Mouse (Mus musculus) hematopoietic stem cell, adult 5-6 weeks (primary cell): ENCODE measurements around the gene Olfm4. TPM values are rescaled to one million over a fixed set of nuclear protein-coding genes. Genes with fewer than 3 reads are reported as not detected.
A peak's percentile ranks its signal among the peaks of the same experiment; 100 is the strongest.

Experiments
- ATAC-seq, 2 experiments: fragments of 125-278 bp in 1 of 2; replicated peaks in 1 of 2; 2 replicates each; pipeline ENCODE4 v1.8.0; 2016 to 2017; ENCODE audit warnings: inconsistent platforms in 2 of 2, mild to moderate bottlenecking in 2 of 2, moderate number of reproducible peaks in 2 of 2, low read depth in 1 of 2, moderate TSS enrichment in 1 of 2; ENCODE audit not compliant: low FRiP score in 2 of 2, poor library complexity in 2 of 2, severe bottlenecking in 2 of 2, insufficient read depth in 1 of 2, low TSS enrichment in 1 of 2
- total RNA-seq: library from RNA; stranded (forward); fragments of 172-1452, 232-1000 nt; gene quantifications from 2 replicates; pipeline ENCODE4 v1.2.3, GENCODE M21; 2017

Gene Olfm4
- total RNA-seq = 11.0 and 17.3 TPM in 2 replicates

- no peak for ATAC-seq
Observed at GRCm38 (mm10) chr14:79983781-79984180, at the start of gene Olfm4. TSS of gene Olfm4 (plus strand) at chr14:79984081.

- no peak for ATAC-seq
Observed at GRCm38 (mm10) chr14:79934426-79934825, 49.5 kb upstream of the Olfm4 start.

DNA sequence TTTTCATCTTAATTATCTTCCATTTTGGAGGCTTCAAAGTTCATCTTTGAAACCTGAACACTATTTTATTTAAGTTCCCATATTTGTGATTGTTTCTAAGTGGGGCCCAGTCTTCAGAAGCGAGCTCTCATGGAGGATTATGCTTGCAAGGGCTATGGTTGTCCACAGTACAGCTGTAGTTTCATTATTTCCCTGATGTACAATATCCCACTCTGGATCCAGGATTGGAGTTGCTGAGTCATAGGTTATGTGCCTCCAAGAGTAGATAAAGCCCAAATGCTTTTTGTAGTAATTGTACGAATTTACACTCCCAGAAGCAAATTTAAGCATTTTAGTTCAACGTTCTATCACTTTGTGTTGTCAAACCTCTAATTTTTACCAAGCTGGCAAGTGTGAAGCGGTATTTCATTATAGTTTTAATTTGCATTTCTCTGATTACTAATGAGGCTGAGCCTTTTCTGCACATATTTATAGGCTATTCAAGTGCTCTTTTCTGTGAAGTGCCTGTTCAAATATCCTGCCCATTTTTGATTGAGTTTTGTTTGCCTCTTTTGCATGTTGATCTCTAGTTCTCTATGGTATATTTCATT lies 46.9 kb upstream of the Olfm4 start:
- ATAC-seq = no peak

DNA sequence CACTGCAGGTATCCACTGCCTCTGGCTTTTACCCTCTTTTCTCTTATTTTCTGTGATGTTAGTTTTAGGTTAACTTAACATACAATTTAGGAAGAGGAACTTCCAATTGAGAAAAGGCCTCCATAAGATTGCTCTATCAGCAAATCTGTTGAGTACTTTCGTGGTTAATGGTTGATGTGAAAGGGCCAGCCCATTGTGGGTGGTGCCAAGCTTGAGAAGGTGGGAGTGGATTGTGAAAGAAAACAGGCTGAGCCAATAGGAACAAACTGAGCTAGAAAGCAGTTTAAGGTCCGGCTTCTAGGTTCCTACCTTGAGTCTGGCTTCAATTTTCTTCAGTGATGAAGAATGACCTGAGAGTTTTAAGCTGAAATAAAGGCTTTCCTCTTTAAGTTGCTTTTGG lies 38.0 kb upstream of the Olfm4 start:
- no peak for ATAC-seq

DNA sequence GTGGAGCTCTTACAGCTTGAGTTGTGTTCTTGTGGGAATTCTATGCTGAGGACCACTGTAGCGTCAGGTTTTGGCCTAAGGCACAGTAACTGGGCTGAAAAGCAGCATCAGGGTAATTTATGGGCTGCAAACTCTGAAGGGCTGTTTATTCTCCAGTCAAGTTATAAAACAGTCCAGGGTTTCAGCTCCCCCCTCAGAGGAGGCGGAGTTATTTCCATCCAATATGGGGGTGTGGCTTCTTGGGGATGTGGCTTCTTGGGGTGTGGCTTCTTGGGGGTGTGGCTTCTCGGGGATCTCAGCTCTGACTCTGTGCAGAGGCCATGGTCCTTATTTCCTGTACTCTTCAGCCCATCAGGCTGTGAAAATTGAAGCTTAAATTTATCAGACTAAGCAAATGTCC lies 28.2 kb upstream of the Olfm4 start:
- ATAC-seq = no peak

DNA sequence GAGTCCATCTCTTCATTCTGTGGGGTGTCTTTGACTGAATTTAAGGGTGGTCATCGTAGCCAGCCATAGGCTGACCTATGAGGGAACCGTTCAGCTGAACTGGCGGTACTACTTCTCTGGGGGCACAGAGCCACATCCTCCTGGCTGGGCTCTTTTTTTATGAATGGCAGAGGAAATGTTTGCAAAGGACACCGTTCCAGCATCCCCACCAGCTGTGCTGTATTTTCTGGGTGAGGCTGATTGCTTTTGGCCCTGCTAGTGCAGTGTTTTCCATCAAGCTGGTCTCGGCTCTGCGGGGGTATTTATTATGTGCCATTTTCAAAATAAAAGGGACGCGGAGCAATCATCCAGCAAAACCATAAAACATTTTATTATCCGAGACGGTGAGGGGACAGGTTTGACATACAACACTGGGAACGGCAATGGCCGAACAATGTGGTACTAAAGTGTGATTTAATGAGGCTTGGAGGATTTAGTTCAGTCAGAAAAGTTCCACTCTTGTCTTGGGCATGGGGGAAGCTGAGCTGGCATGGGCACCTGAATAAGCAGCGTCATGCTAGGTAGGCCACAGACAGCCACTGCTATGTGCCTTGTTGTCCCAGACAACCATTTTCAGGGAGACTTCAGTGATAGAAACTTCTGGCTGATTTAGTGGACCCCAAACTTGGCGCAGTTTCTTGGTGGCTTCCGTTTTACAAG lies 25.9 kb upstream of the Olfm4 start:
- no peak for ATAC-seq

GRCm38 (mm10) chr14:79961187-79961586 lies 22.7 kb upstream of the Olfm4 start:
- no peak for ATAC-seq

DNA sequence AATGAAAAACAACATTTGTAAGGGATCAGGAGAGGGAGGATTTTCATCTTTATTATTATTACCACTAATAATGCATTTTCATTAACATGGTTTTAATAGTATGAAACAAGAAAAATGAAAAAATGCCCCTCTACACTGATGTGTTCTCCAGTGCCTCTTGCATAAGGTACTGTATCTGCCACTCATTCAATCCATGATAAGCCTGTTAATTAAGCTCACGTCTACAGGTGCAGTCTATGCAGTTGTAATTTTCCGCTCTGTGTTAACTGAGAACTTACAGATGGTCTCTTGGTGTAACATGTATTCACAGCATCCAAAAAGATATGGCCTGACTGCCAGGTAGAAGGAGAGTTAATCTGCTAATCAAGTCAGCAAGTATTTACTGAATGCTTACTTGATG lies 22.3 kb upstream of the Olfm4 start:
- no peak for ATAC-seq

- no peak for ATAC-seq
Observed at GRCm38 (mm10) chr14:79970165-79970564, 13.7 kb upstream of the Olfm4 start.

GRCm38 (mm10) chr14:79970928-79971738 lies 12.7 kb upstream of the Olfm4 start:
- no peak for ATAC-seq

- ATAC-seq = no peak
Observed at GRCm38 (mm10) chr14:79981437-79981836, 2.4 kb upstream of the Olfm4 start.

DNA sequence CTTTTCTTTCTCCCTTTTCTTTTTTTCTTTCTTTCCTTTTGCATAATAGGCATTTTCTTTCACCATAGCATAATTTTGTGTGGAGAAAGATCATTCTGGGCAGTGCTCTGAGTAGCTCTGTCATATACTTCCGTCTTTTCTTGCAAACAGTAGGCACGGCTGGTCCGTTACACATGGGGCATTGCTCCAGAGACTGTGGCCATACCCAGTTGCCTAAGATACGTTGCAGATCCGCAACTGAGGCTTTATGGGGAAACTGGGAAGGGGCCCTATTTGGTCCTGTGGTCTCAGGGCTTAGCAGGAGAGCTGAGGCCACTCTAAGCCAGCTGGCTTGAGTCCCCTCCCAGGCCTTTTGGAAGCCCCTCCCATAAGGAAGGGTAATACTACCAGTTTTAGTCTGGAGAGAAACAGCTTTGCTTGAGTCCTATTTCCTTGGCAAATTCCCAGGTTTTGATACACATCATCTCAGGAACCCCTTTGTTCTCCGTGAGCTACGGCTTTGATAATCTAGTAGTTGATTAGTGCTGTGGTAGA lies 1.3 kb downstream of the Olfm4 start:
- no peak for ATAC-seq

DNA sequence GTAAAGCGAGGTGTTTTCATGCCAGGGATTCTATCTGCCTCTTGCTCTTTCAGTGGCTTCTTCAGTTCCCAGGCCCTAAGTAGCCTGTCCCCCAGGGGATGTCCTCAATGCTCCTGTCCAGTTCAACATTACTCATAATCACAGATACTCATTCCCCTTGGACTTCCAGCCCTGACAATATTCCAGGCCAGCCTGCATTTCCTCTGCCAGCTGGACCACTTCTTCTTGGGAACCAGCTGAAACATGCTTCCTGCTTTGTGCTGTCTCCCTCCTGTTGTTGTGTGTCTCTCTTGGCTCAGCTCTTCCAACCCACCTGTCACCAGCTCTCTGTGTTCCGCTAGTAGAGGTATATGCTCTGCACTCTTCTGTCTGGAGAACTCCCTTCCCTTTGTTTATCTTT lies 1.8 kb downstream of the Olfm4 start:
- ATAC-seq = no peak

GRCm38 (mm10) chr14:79986831-79987230 lies 3.0 kb downstream of the Olfm4 start:
- no peak for ATAC-seq

- no peak for ATAC-seq
Observed at GRCm38 (mm10) chr14:79989785-79990184, 5.9 kb downstream of the Olfm4 start.

DNA sequence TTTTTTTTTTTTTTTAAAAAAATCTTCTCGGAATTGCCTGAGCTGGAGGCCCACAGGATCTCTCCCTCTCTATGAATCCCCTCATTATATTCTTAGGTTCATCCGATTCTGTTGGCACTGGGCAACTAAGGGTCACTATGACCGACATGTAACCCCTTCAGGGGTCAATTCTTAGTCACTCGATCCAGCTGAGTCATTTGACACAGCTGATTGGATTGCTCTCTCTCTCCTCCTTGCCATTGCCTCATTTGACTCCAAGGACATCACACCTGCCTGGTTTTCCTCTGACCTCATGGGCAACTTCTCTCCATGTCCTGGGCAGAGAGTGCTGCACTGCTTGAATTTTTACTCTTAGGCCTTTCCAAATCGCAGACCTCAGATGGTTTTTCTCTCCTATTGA lies 6.7 kb downstream of the Olfm4 start:
- no peak for ATAC-seq

GRCm38 (mm10) chr14:79997534-79997933 lies 13.7 kb downstream of the Olfm4 start:
- no peak for ATAC-seq

- ATAC-seq = peak; percentile 83 to 93
Observed at GRCm38 (mm10) chr14:80000110-80000531, 16.2 kb downstream of the Olfm4 start.
